Mouse (Mus musculus) monocyte, adult 5-6 weeks (primary cell): ENCODE measurements around the gene Cpeb4. TPM values are rescaled to one million over a fixed set of nuclear protein-coding genes. Genes with fewer than 3 reads are reported as not detected.

ENCODE experiments used
- ATAC-seq: fragments of 153-309, 156-312 bp; replicated peaks from 2 replicates; pipeline ENCODE4 v1.8.0; 2017; ENCODE audit warnings: mild to moderate bottlenecking; ENCODE audit not compliant: low TSS enrichment, insufficient number of reproducible peaks, severe bottlenecking, poor library complexity, low FRiP score
- total RNA-seq: library from RNA; stranded (forward); fragments of 200-1000, 200-491, 200-594 nt; gene quantifications from 3 replicates; pipeline ENCODE4 v1.2.3, GENCODE M21; 2017

The Cpeb4 gene
- total RNA-seq, 1 experiment from 2014 or later: 34.4 TPM

DNA sequence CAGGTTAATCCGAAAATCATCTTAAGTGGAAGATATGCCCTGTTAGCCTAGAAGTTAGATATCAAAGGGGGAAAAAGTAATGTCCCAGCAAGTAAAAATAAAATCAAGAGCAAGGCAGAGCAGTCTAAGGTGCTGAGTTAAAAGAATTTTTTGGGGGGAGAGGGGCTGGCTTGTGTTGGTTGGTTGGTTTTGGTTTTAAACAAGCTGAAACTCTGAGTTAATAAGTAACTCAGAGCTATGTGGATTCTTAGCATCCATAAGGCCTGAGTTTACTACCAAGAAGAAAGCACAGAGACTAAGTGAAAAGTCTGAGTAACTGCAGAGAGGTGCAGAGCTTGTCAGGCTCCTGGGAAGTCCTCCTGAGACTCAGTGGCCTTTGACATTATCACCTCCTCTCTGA, 16.2 kb downstream of the Cpeb4 start:
- ATAC-seq: no peak

DNA sequence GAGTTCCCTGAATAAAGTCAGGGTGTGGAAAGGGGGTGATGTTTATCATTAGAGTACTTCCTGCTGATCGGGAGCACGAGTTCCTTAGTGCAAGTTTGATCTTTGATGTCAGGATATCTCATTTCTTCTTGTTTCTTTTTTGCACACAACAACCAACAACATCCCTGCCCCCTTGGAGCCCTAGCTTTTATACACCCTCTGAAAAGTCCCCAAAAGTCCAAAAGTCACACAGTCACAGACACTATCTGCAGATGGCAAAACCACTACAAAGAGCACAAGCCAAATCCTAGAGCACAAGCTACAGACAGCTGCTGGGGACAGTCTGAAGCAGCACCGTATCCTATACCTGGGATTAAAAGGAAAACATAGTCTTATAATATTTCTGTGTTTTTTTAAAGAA, 20.1 kb downstream of the Cpeb4 start:
- no peak for ATAC-seq

DNA sequence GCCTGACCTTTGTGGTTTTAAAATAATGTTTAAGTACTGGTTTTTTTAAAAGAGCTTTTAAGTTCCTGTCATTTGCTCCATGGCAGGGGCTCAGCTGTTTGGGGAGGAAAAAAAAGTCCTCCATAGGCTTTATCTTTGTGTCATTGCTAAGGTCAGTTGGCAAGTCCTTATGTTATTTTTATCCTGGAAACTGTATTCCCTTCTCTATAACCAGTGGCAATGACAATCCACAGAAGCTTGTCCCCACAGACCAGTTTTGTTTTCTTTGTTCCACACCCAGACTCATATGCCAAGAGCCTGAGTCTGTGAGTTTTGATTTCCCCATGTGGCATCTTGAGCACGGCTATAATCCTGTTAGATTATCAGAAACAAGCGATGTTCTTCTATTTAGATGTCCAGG, 21.6 kb downstream of the Cpeb4 start:
- no peak for ATAC-seq

DNA sequence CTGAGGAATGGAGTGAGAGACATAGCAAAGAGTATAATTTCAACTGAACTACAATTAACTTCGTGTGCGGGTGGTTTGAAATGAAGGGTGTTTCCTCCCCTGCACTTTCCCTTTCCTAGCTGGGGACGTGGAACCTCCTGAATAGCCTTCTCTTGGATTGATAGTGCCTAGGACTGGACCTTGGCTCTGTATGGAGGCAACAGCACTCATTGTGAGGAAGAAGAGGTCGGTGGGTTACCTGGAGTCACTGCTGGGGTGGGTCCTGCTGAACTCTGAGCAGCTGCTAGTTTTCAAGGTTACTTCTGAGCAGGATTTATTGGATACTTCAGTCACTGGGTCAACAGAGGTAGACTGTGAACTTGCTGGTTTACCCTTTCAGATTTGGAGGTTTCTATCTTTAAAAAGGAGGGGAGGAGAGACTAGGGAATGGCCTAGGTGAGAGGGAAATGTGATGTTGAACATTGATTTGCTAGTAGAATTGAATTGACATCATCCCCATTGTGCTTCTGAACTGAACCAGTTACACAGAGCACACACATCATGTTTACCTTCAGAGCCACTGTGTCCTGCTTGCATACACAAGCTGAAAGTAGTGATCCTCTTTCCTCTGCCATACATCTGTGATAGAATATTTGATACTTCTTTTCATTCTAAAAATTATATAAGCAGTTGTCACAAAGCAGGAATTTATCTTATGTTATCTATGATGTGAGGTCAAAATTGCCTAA, 24.2 kb downstream of the Cpeb4 start:
- ATAC-seq: no peak

DNA sequence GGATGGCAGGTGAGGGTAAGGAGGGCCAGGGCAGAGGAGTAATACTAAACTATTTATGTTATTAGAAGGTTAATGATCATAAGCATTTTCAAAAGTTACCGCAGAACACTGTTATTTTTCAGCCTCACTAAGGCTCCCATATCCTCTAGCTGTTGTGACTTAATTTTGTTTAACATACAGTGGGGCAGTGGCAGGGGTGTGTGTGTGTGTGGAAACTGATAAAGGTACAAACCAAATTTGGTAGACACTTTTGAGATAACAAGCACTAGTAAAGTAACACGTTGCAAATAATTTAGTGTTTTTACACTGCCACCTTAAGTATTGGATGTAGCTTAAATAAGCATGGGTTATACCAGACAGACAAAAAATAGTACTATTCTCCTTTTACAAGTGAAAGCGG, 24.9 kb downstream of the Cpeb4 start:
- no peak for ATAC-seq

DNA sequence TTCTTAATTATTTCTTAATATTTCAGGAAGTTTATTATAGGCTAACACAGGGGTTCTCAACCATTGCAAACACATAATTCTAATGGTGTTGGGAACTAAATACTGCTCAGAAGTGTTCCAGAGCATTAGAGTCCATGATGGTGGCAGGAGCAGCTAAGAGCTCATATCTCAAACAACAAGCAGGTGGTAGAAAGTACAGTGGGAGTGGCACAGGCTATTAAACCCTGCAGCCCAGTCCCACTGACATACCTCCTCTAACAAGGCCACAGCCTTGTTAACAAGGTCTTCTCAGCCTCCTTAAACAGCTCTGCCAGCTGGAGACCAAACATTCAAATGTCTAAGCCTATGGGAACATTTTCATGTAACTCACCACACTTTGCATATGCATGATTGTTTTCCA, 27.2 kb downstream of the Cpeb4 start:
- ATAC-seq: no peak

DNA sequence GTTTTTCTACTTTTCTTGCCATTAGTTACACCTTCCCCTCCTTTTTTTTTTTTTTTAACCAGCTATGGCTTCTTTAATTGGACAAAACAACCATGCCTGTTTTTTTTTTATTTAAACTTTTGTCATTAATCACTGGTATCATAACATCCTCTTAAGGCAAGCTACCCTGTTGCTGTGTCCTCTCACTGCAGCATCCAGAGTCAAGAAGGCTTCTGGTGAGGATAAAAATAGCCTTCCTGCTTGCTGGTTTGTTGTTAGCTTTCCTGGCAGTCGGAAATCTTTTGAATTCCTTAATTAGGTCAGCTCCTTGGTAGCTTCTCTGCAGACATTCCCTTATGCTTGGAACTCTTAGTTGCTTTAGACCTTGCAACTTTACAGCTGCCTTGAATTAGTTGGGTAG, 28.7 kb downstream of the Cpeb4 start:
- ATAC-seq: no peak

DNA sequence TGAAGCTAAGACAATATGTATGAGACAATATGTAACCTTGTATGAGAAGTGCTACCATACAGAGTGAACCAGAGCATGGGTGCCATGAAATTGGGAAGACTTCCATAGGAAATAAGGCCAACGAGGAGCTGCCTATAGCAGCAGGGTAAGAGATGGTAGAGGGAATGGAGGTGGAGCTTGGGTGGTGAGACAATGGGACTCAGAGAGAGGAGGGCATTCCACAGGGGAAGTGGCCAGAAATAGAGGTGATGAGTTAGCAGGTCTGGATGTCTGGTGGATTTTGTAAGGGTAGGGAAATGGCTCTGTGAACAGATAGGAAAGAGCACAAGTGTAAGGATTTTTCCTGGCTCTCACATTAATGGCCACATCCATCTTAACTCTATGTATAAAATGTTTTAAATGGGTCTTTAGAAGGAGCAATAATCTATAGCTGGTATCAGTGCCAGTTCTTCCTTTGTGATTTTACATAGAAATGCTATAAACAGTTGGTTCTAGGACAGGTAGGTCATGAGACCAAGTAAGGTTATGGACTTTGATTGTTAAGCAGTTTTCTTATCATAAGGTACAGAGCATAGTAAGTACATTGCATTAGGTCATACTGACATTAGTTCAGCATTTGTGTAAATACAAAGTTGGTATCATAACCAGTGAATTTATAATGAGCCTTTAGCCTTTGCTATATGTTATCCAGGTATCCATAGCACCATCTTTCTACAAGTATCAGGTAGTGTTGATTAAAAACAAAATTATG, 30.4 kb downstream of the Cpeb4 start:
- no peak for ATAC-seq

DNA sequence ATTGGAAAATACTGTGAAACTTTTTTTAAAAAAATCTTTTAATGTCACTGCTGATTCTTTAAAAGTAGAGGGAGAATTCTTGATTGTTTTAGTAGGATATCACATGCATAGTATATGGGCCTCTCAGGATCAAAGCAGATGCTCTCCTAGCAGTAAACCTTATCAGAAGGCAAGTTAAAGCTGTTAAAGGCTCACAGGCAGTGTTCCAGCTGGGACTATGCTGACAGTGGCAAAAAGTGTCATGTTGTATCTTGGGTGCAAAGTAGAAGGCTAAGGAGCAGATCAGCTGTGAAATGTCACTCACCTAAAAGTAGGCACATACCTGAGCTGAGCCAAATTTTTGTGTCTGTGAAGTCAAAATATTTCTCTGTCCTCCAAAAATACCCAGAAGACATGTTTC, 34.5 kb downstream of the Cpeb4 start:
- ATAC-seq: no peak

DNA sequence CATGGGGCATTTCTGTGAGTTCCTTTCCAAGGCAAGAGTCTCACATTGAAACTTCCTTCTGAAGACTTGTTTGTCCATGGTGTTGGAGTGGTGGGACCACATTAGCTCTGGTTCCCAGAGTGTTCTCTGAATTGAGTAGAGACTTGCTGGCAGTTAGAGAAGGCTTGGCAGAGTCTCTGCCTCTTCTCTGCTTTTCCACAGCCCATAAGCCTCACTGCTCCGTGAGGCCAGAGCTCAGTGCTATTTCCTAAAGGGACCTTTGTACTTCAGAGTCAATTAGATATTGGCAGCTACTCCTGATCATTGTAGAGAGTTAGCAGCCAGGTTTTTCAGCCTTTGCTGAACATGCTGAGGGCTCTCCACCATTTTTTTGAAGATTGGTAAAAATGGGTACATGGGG, 35.6 kb downstream of the Cpeb4 start:
- no peak for ATAC-seq

DNA sequence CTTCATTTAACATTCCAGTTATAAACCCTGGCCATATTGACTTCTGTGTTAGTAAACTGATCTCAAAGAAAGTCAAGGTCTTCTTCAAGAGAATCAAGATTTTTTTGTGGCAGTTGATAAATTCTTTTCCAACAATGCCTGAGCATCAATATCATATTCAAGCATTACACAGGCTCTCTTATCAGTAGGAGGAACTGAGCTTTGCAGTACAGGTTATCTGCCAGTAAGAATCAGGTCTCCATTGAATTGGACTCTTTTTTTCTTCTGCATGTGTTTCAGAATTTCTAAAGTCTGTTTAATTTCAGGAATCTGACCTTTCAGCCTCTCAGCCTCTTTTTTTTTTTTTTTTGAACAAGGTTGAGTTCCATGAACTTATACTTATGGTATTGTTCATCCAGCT, 40.9 kb downstream of the Cpeb4 start:
- no peak for ATAC-seq

DNA sequence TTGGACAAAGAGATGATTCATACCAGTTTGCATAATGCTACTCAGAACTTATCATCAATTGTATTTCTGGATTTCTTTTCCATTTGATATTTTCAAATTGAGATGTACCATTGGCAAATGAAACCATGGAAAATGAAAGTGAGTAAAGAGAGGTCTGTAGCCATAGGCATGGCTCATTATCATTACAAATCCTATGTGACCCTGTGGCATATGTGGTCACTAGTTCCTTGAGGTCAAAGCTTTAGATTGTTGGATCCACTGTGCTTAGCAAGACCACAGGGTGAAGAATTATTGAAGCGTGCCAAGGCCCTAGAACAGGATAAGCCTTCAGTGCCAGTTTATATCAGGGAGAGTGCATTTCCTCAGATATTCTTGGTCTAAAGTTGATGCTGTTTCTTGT, 45.8 kb downstream of the Cpeb4 start:
- ATAC-seq: no peak

DNA sequence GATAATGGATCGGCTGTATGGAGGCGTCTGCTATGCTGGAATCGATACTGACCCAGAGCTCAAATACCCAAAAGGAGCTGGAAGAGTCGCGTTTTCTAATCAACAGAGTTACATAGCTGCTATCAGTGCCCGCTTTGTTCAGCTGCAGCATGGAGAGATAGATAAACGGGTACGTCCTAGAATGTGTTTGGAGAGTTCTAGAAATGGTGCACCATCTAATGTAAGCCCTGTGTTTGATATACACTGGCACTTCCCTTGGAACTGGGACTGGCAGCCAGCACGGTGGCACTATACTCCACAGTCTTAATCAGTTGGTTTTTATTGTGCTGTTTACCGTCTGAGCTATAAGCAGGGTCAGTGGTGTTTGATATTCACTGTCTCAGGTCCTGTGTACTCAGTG, 58.0 kb downstream of the Cpeb4 start:
- no peak for ATAC-seq

DNA sequence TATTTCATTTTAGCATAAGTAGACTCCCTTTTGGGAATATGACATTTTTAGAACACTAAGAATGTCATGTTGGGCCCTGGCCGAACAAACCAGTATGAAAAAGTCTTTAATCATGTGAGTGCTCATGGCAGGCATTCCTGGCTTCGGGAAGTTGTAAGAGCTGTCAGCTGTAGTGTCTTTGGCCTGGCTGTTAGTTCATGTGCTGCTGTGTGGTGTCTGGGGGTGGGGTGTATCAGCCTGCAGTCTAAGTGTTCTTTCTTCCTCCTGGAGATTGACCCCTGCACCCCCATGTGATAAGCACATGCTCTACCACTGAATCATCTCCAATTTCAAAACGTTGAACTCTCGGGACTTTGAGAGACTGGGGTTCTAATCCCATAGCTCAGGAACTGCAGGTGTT, 63.6 kb downstream of the Cpeb4 start:
- no peak for ATAC-seq

DNA sequence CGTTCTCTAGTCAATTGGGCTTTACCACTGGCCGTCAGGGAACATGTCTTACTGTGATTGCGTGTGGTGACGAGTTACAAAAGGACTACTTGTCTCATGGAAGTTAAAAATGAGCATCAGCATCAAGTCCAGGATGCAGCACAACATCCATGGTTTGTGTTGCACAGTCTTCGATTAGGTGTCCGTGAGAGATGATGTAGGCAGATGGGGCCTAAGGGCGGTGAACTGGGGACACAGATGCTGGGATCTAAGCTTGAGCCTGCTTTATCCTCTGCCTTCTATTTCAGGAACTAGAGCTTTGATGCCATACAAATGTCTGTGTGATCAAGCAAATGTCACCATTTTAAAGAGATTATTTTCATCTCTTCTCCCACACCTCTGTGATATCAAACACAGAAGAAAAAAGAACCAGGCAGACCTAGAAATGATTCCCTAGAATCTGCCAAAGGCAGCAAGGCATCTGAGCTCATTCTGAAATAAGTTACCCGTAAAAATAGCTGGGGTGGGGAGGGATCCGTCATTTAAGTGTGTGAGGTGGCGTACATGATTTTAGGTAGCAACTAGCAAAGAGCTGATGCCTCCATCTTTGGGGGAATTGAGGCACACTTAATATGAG, 65.0 kb downstream of the Cpeb4 start:
- ATAC-seq: no peak

DNA sequence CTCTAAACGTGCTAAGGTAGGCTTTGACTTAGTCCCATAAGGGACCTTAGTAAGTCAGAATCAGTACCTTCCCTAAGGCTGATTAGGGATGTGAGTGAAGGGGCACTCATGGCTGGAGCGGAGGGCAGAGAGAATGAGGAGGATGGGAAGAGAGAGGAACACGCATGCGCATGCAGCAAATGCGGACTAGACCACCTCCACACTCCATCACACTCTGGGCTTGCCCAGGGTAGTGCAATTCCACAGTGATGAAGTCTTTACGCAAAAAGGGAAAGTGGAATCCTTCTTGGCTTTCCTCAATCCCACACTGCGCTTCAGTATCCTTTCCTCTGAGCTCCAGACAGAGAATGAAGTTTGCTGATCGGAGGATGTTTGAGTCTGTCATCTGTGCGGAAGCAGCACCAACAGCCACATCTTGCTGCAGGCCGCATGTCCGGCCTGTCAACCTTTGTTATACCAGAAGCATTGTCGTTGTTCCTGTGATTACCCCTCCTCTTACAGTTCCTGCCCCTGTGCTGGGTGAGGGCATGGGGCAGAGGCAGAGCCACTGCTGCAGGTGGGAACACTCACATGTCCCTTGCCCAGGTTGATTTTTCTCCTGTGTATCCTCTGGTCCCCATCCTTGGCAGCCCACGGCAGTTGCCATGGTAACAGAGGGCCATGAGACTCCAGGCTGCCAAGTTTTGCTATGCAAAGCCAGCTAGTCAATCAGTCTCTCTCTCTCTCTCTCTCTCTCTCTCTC, 69.1 kb downstream of the Cpeb4 start:
- ATAC-seq: no peak

DNA sequence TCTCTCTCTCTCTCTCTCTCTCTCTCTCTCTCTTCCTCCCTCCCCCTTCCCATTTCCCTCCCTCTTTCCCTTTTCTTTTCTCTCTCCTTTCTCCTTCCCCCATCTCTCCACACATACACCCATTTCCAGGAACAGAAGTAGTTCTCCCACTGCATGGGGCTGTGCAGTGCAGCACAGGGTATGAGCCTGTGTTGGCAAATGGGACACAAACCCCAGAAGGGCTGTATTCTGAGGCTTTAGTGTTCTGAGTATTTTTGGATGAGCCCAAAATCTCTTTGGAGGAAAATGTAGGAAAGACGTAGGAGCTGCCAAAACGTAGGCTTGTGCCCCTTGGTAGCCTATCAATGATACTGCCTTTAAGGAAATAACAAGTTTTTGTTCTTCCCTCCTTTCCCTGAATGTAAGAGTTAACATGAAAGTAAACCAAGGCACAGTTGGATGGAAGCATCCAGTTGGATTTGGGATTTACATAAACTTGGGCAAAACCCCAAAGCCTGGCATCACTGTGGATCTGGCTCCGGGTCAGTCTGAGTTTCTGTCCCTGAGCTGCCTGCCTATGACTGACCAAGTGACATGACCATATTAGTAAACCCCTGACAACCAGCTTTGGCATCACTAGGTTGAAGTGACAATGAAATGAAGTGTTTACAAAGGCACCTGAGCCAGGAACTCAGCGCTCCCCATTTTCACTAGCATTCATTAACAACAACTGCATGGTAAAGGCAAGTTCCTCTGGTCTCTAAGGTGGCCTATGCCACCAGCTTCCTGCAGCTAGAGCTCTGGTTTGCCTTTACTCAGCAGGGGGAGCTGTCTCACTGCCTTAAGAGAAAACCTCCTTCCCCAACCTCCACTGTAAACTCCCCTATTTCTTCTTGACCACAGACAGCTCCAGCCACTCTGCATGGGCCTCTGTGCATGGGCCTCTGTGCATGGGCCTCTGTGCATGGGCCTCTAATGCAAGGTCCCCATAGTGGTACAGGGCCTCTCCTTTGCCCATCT, 69.9 kb downstream of the Cpeb4 start:
- no peak for ATAC-seq

DNA sequence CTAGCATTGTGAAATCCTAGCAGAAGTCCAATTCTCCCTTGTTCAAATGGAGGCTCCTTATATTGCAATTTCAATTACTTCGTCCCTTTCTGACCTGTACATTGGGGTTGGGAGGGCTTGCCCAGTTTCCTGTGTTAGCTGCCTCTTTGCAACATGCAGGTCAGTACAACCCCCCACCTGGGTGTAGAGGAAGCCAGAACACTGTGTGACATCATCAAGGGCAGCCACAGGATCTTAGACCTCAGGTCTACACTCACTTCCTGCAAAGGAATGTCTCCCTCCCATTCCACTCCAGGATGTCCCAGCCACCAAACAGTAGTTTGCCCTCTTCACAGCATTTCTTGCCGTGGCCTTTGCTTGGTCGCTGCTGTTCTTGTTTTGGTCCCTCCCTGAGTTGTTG, 73.5 kb downstream of the Cpeb4 start:
- ATAC-seq: no peak
